Mouse (Mus musculus) lung, adult 2 months (tissue): ENCODE results near the gene Adcy10. TPM values are rescaled to one million over a fixed set of nuclear protein-coding genes. Genes with fewer than 3 reads are reported as not detected.

Experiments
- DNase-seq: peaks from one replicate; pipeline ENCODE4 v3.0.0; 2022
- H3K4me1 ChIP-seq: fragments of 200-500 bp; 2 replicates; pipeline ENCODE4 v1.6.1; 2011; ENCODE audit warnings: low read length; ENCODE audit not compliant: control insufficient read depth, insufficient read depth
- H3K4me3 ChIP-seq: fragments of 200-500 bp; replicated peaks from 2 replicates; pipeline ENCODE3; 2011; ENCODE audit warnings: low read depth, mild to moderate bottlenecking, control low read depth, low read length; ENCODE audit errors: extremely low read depth
- CTCF ChIP-seq: fragments of 200-500 bp; IDR thresholded peaks from 2 replicates; pipeline ENCODE4 v1.5.1; 2011; ENCODE audit warnings: mild to moderate bottlenecking, low read length, control low read depth; ENCODE audit not compliant: insufficient read depth
- POLR2A ChIP-seq: fragments of 200-500 bp; IDR thresholded peaks from 2 replicates; pipeline ENCODE4 v1.6.1; 2011; ENCODE audit warnings: low read depth, mild to moderate bottlenecking, control low read depth, low read length, borderline replicate concordance; ENCODE audit errors: extremely low read depth
- WGBS: fragments of 180-500 bp; shearing (Covaris S2); methylation state at CpG from one replicate; pipeline ENCODE4 v1.1.7; 2018; 5-methylcytosine and 5-hydroxymethylcytosine counted together
- polyA plus RNA-seq: library from polyadenylated mRNA; depleted of rRNA; stranded (reverse); fragments of >200 nt; gene quantifications from 2 replicates; pipeline ENCODE4 v1.2.3, GENCODE M21; 2012; rRNA removed

The Adcy10 gene
- polyA plus RNA-seq, 1 experiment: 0.14 TPM

DNA sequence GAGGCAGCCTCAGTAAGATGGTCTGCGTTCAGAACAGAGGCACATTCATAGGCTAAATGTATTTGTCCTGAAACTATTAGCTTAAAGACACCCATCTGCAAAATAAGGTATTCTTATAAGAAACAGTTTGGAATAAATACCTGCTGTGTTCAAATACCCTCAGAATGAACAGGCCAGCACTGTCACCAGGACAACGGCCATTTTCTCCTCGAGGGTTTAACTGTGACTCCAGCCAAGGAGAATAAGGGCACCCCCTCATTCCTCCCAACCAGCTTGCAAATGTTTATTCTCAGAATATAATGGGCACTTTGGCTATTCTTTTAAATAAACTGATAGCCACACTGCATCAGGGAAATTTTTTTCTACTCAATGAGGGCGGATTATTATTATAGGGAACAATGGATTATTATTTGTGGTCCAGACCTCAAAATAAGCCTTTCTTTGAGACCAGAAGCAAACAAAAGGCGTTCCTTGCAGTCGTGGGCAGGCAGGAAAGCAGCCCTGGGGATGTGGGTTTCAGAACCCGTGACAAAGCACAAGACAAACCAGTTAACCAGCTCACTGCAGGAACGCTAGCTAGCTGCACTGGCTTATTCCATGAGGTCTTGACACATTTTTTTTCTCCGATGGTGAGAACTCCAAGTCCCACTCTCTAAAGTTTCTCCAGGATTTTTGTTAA, 125.5 kb downstream of the Adcy10 start:
- no peak for TF ChIP-seq POLR2A
- no peak for TF ChIP-seq CTCF
- H3K4me1 ChIP-seq: no peaks in the 10 kb centered on the region; the same call in 1 of the 2 replicates
- H3K4me3 ChIP-seq: no peak overlapping the region
- DNase-seq: no peak
- 48% methylated on average over 9 of the region's 9 CpGs for WGBS

DNA sequence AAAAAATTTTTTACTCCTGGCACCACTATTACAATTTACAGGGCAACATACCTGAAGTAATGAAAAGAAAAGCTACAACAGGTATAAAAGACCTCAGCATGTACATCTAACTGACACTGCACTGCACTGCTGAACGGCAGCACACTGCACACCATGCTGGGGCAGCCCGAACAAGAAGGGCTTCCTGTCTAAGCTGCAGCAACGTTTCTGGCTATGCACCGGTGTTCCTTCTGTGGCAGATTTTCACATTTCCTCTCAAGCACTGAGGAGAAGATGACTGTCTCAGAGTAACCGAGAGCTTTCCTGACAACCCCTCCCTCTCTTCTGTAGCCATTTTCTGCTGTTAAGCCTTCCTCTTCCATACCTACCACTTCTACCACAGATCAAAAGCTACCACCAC, 127.7 kb downstream of the Adcy10 start:
- no peak for DNase-seq
- Histone ChIP-seq H3K4me1 (peaks cover 11% of the 10 kb centered on the region), H3K4me3 (no peak overlapping the region)
- no peak for TF ChIP-seq CTCF
- no peak for TF ChIP-seq POLR2A
- 38% methylated on average over 5 of the region's 5 CpGs for WGBS

DNA sequence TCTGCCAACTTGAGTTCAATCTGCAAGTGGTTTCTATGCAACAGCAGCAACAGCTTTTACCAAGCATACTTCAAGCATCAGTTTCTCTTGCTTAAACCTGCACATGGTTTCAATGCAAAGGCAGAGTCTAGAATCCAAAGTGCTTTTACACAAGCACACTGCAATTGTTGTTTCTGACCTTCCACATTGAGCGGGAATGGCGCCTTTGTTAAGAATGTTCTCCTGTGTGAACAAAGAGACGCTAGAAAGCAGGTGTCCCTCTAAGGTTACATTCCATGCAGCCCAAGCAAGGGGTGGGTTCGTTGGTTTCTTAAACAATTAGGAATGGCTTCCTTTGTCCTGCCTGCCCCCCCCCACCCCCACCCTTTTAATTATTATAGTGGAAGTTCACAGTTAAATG, 128.9 kb downstream of the Adcy10 start:
- no peak for DNase-seq
- 72% methylated on average over 4 of the region's 4 CpGs for WGBS
- Histone ChIP-seq H3K4me3 (no peak overlapping the region), H3K4me1 (peaks cover 14% of the 10 kb centered on the region)
- no peak for TF ChIP-seq CTCF
- TF ChIP-seq POLR2A: no peak

DNA sequence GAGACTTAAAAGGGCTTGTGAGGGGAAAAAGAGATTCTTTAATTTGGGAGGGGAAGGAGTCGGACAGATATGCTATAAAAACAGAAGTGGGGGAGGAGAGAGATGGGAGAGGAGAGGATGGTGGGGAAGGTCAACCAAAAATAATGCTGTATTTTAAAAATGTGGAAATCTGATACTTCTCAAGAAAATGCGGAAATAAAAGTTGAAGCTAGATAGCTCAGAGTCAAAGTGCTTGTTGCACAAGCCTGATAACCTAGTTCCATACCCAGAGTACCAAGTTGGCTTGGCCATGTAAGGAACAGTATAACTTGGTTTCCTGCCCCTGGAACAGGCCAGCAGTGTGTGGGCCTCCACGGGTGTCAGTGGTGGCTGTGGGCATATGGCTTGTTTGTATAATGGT, 129.8 kb downstream of the Adcy10 start:
- TF ChIP-seq CTCF (no peak), POLR2A (no peak)
- Histone ChIP-seq H3K4me1 (peaks cover 14% of the 10 kb centered on the region), H3K4me3 (no peak overlapping the region)
- 92% methylated on average over 3 of the region's 3 CpGs for WGBS
- DNase-seq: no peak

DNA sequence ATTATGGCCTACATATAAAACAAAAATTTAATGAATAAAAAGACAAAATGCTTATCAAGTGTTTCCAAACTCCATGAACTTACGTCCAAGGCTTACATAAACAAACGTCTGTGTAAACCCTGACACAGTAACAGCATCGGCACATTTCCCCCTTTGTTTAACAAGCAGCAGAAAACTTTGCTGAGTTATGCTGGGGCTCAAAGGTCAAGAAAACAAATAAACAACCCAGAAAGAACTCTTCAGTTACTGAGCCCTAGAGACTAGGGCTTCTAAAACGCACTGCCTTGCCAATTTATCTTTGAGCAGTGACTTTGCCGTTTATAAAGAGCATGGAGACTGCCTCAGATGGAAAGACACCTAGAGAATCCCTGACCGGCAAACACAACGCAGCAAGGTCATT, 131.7 kb downstream of the Adcy10 start:
- no peak for TF ChIP-seq POLR2A
- Histone ChIP-seq H3K4me1 (peaks cover 14% of the 10 kb centered on the region), H3K4me3 (no peak overlapping the region)
- 20% methylated on average over 7 of the region's 7 CpGs for WGBS
- no peak for DNase-seq

DNA sequence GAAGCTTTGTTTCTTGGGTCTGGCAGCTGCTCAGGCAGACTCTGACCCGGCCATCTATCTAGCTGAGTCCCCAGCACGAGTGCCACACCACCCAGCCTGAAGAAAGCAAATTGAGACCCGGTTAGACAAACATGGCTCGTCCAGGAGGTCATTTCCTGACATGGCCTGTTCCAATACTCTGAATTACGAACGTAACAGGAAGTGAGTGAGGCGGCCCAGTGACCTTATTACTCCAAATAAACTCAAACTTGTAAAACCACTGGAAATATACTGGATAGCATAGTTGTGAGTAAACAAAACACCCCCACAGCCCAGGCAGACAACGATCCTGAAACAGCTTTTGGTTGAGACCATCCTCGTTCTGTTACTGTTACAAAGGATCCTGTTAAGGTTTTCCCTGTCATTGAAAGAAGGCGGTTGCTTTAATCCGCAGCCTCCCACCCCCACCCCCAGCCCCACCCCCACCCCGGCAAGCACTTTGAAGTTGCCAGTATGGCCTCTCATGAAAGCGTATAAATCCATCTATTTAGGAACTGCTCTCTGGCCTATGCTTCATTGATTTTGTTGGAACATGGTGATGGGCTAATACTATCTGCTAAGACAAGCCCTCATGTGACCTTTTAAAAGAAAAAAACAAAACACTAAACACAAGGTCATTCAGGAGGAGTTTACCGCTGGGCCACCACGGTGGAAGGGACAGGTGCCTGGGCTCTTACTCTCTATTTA, 132.3 kb downstream of the Adcy10 start:
- Histone ChIP-seq H3K4me3 (no peak overlapping the region), H3K4me1 (peaks cover 14% of the 10 kb centered on the region)
- WGBS: 27% methylated on average over 15 of the region's 15 CpGs
- no peak for TF ChIP-seq CTCF
- TF ChIP-seq POLR2A: no peak
- no peak for DNase-seq

DNA sequence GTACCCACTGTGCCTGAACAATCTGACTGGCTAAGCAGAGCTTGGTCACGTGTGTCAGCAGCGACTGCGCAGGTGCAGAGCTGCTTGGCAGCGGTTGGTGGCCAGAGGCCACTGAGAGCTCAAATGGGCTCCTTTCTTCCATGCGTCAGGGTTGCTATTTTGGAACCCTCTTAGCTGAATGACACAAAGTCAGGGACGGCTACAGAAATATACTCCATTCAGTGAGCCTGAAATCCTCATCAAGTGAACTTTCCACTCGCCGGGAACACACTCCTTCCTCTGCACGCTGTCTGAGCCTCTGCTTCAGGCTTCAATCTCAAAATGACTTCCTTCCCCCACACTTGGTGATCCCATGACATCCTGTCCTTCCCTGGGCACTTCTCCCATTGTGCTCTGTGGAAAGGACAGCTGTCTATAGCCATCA, 133.2 kb downstream of the Adcy10 start:
- Histone ChIP-seq H3K4me1 (peaks cover 14% of the 10 kb centered on the region), H3K4me3 (no peak overlapping the region)
- DNase-seq: no peak
- TF ChIP-seq POLR2A: no peak
- TF ChIP-seq CTCF: no peak
- 43% methylated on average over 9 of the region's 9 CpGs for WGBS

DNA sequence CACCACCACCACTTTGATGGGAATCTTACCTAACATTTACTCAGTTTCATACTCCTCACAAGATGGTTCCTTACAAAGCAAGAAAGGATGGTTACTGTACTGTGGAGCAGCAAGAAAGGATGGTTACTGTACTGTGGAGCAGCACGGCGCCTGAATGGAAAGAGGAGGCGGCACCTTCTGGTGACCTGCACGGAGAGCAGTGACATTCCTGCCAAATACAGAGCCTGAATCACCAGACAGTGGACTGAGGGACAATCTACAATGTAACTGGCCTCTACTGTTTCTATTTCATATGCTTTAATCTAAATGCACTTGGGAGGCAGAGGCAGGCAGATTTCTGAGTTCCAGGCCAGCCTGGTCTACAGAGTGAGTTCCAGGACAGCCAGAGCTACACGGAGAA, 140.1 kb downstream of the Adcy10 start:
- Histone ChIP-seq H3K4me1 (peaks cover 9% of the 10 kb centered on the region), H3K4me3 (no peak overlapping the region)
- 87% methylated on average over 5 of the region's 5 CpGs for WGBS
- no peak for TF ChIP-seq CTCF
- TF ChIP-seq POLR2A: no peak
- DNase-seq: no peak

DNA sequence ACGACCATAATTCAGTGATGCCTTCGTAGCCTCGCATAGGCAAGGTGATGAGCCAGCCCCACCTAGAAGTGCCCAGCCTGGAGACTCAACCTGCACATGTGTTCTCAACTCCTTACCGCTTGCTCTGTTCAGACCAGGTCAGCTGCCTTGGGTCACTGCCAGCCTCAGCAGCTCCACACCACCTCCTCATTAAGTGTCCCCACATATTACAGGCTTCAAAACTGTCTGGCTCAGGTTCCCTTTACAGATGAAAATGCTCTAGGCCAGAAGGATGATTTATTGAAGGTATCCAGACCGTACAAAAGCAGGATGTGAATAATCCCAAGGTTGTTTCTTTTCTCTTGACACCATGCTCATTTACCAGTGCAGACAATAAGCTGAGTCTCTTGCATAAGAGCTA, 140.9 kb downstream of the Adcy10 start:
- 71% methylated on average over 5 of the region's 5 CpGs for WGBS
- Histone ChIP-seq H3K4me3 (no peak overlapping the region), H3K4me1 (peaks cover 11% of the 10 kb centered on the region)
- DNase-seq: no peak
- TF ChIP-seq CTCF (no peak), POLR2A (no peak)

Other genes with a start within 250 kb of the Adcy10 start
- 16.3 and 21.2 TPM in 2 replicates for gene Tiprl, start 248.2 kb upstream of the Adcy10 start, polyA plus RNA-seq
- 2.8 and 3.0 TPM in 2 replicates for gene Gpr161, start 189.4 kb upstream of the Adcy10 start, polyA plus RNA-seq
- 20.0 and 26.0 TPM in 2 replicates for gene Dcaf6, start 24.7 kb upstream of the Adcy10 start, polyA plus RNA-seq
- 53.8 and 63.5 TPM in 2 replicates for gene Mpc2, start 24.5 kb upstream of the Adcy10 start, polyA plus RNA-seq
- gene Mpzl1, start 149.4 kb downstream of the Adcy10 start, polyA plus RNA-seq: 33.6 and 47.2 TPM in 2 replicates
- 33.9 and 40.9 TPM in 2 replicates for gene Rcsd1, start 224.6 kb downstream of the Adcy10 start, polyA plus RNA-seq